Mouse (Mus musculus): ENCODE measurements around the gene Selenow. TPM values are rescaled to one million over a fixed set of nuclear protein-coding genes. Genes with fewer than 3 reads are reported as not detected.

Gene Selenow
- 1,130 and 1,137 TPM in 2 replicates for polyA plus RNA-seq (2016; fragmentation: Nextera tagmentation; extraction: Ambion mirVana)

GRCm38 (mm10) chr7:15922220-15922773 is at the start of gene Selenow:
Gene Selenow (minus strand): TSS chr7:15922402.
- H3K9me3 ChIP-seq, result no peaks in the 10 kb centered on the region
- peak; percentile 96 for ATAC-seq (ENCODE audit: low FRiP score)
- peaks cover 22% of the 10 kb centered on the region for H3K4me1 ChIP-seq
- H3K4me3 ChIP-seq (replicated peaks), result peak within 1 kb of the TSS; percentile 72
- peak within 1 kb of the TSS; percentile 76 for H3K9ac ChIP-seq
- peak within 1 kb of the TSS; percentile 81 for H3K4me2 ChIP-seq
- H3K27me3 ChIP-seq, result peaks cover 9% of the 10 kb centered on the region; the same call in 1 of the 2 replicates
- peaks cover 29% of the 10 kb centered on the region for H3K36me3 ChIP-seq (replicated peaks)
- under 1% methylated on average over 33 of the region's 33 CpGs for WGBS
- peak within 1 kb of the TSS; percentile 75 for H3K27ac ChIP-seq

GRCm38 (mm10) chr7:15969674-15970073 is 47.5 kb upstream of the Selenow start:
- no peak overlapping the region for H3K27ac ChIP-seq
- no peaks in the 10 kb centered on the region for H3K27me3 ChIP-seq
- H3K36me3 ChIP-seq (replicated peaks), result peaks cover 44% of the 10 kb centered on the region
- H3K4me1 ChIP-seq, result 0 out of 2 replicates have a peak, but pooled peaks cover 3% of the 10 kb centered on the region
- no peak for ATAC-seq (ENCODE audit: low FRiP score)
- 82% methylated on average over 3 of the region's 3 CpGs for WGBS
- H3K4me3 ChIP-seq (replicated peaks), result no peak overlapping the region
- no peak overlapping the region for H3K4me2 ChIP-seq
- H3K9me3 ChIP-seq, result no peaks in the 10 kb centered on the region
- H3K9ac ChIP-seq, result no peak overlapping the region

GRCm38 (mm10) chr7:15968322-15968721 is 46.1 kb upstream of the Selenow start:
- Histone ChIP-seq H3K27me3 (no peaks in the 10 kb centered on the region), H3K9ac (no peak overlapping the region), H3K4me3 (replicated peaks) (no peak overlapping the region), H3K4me1 (0 out of 2 replicates have a peak, but pooled peaks cover 3% of the 10 kb centered on the region), H3K9me3 (no peaks in the 10 kb centered on the region), H3K27ac (no peak overlapping the region), H3K4me2 (no peak overlapping the region), H3K36me3 (replicated peaks) (peaks cover 32% of the 10 kb centered on the region)
- no peak for ATAC-seq (ENCODE audit: low FRiP score)
- WGBS, result 89% methylated on average over 8 of the region's 8 CpGs

GRCm38 (mm10) chr7:15967312-15967711 is 45.1 kb upstream of the Selenow start, which contains the start of gene Ehd2:
Gene Ehd2 (minus strand): TSS chr7:15967567.
- Histone ChIP-seq H3K9me3 (no peaks in the 10 kb centered on the region), H3K36me3 (replicated peaks) (peaks cover 28% of the 10 kb centered on the region), H3K9ac (no peak within 1 kb of the TSS), H3K4me3 (replicated peaks) (peak within 1 kb of the TSS; percentile 30), H3K27ac (no peak within 1 kb of the TSS), H3K4me2 (peak within 1 kb of the TSS; percentile 49), H3K4me1 (peaks cover 11% of the 10 kb centered on the region), H3K27me3 (no peaks in the 10 kb centered on the region)
- WGBS, result under 1% methylated on average over 22 of the region's 22 CpGs
- ATAC-seq (ENCODE audit: low FRiP score), result peak; percentile 87

GRCm38 (mm10) chr7:15966489-15966888 is 44.3 kb upstream of the Selenow start:
- no peak overlapping the region for H3K4me2 ChIP-seq
- H3K27ac ChIP-seq, result no peak overlapping the region
- H3K4me3 ChIP-seq (replicated peaks), result no peak overlapping the region
- H3K36me3 ChIP-seq (replicated peaks), result peaks cover 20% of the 10 kb centered on the region
- no peak for ATAC-seq (ENCODE audit: low FRiP score)
- no peaks in the 10 kb centered on the region for H3K27me3 ChIP-seq
- no peaks in the 10 kb centered on the region for H3K9me3 ChIP-seq
- WGBS, result 83% methylated on average over 3 of the region's 3 CpGs
- H3K4me1 ChIP-seq, result peaks cover 14% of the 10 kb centered on the region
- no peak overlapping the region for H3K9ac ChIP-seq

- Histone ChIP-seq H3K4me3 (replicated peaks) (no peak overlapping the region), H3K9ac (no peak overlapping the region), H3K9me3 (no peaks in the 10 kb centered on the region), H3K27ac (no peak overlapping the region), H3K36me3 (replicated peaks) (no peaks in the 10 kb centered on the region), H3K27me3 (no peaks in the 10 kb centered on the region), H3K4me2 (no peak overlapping the region), H3K4me1 (peaks cover 14% of the 10 kb centered on the region)
- no peak for ATAC-seq (ENCODE audit: low FRiP score)
- 89% methylated on average over 32 of the region's 32 CpGs for WGBS
Observed at GRCm38 (mm10) chr7:15963798-15964652, 41.8 kb upstream of the Selenow start.

GRCm38 (mm10) chr7:15962311-15963288 is 40.4 kb upstream of the Selenow start:
- 32% methylated on average over 12 of the region's 12 CpGs for WGBS
- Histone ChIP-seq H3K4me2 (no peak overlapping the region), H3K4me1 (peaks cover 14% of the 10 kb centered on the region), H3K36me3 (replicated peaks) (no peaks in the 10 kb centered on the region), H3K27ac (no peak overlapping the region; the same call in 1 of the 2 replicates), H3K4me3 (replicated peaks) (no peak overlapping the region), H3K9me3 (no peaks in the 10 kb centered on the region), H3K9ac (no peak overlapping the region; the same call in 1 of the 2 replicates), H3K27me3 (no peaks in the 10 kb centered on the region)
- no peak; the same call in 1 of the 2 replicates for ATAC-seq (ENCODE audit: low FRiP score)

GRCm38 (mm10) chr7:15961798-15962197 is 39.6 kb upstream of the Selenow start:
- H3K27me3 ChIP-seq, result no peaks in the 10 kb centered on the region
- H3K27ac ChIP-seq, result no peak overlapping the region; the same call in 1 of the 2 replicates
- WGBS, result 89% methylated on average over 7 of the region's 7 CpGs
- no peak overlapping the region for H3K4me3 ChIP-seq (replicated peaks)
- peaks cover 10% of the 10 kb centered on the region for H3K4me1 ChIP-seq
- H3K9ac ChIP-seq, result no peak overlapping the region
- no peak overlapping the region for H3K4me2 ChIP-seq
- no peak for ATAC-seq (ENCODE audit: low FRiP score)
- no peaks in the 10 kb centered on the region for H3K36me3 ChIP-seq (replicated peaks)
- H3K9me3 ChIP-seq, result no peaks in the 10 kb centered on the region

GRCm38 (mm10) chr7:15961239-15961638 is 39.0 kb upstream of the Selenow start:
- H3K9ac ChIP-seq, result no peak overlapping the region
- no peak for ATAC-seq (ENCODE audit: low FRiP score)
- H3K9me3 ChIP-seq, result no peaks in the 10 kb centered on the region
- H3K27me3 ChIP-seq, result no peaks in the 10 kb centered on the region
- 68% methylated on average over 4 of the region's 4 CpGs for WGBS
- no peak overlapping the region for H3K4me2 ChIP-seq
- no peaks in the 10 kb centered on the region for H3K36me3 ChIP-seq (replicated peaks)
- H3K4me3 ChIP-seq (replicated peaks), result no peak overlapping the region
- H3K27ac ChIP-seq, result no peak overlapping the region
- peaks cover 10% of the 10 kb centered on the region for H3K4me1 ChIP-seq

- Histone ChIP-seq H3K4me3 (replicated peaks) (no peak overlapping the region), H3K4me2 (no peak overlapping the region), H3K9me3 (no peaks in the 10 kb centered on the region), H3K27ac (no peak overlapping the region), H3K27me3 (0 out of 2 replicates have a peak, but pooled peaks cover 4% of the 10 kb centered on the region), H3K4me1 (peaks cover 10% of the 10 kb centered on the region), H3K36me3 (replicated peaks) (no peaks in the 10 kb centered on the region), H3K9ac (no peak overlapping the region)
- no peak for ATAC-seq (ENCODE audit: low FRiP score)
- WGBS, result 23% methylated on average over 4 of the region's 4 CpGs
Observed at GRCm38 (mm10) chr7:15960691-15961090, 38.5 kb upstream of the Selenow start.

- Histone ChIP-seq H3K4me3 (replicated peaks) (no peak overlapping the region), H3K27me3 (0 out of 2 replicates have a peak, but pooled peaks cover 16% of the 10 kb centered on the region), H3K36me3 (replicated peaks) (no peaks in the 10 kb centered on the region), H3K4me1 (peaks cover 7% of the 10 kb centered on the region), H3K27ac (no peak overlapping the region), H3K9me3 (no peaks in the 10 kb centered on the region), H3K9ac (no peak overlapping the region), H3K4me2 (no peak overlapping the region)
- WGBS, result 80% methylated on average over 5 of the region's 5 CpGs
- no peak for ATAC-seq (ENCODE audit: low FRiP score)
Observed at GRCm38 (mm10) chr7:15956143-15956542, 33.9 kb upstream of the Selenow start.
